Mouse (Mus musculus) liver, adult 2 months (tissue): ENCODE measurements around the gene Lmx1b. TPM values are rescaled to one million over a fixed set of nuclear protein-coding genes. Genes with fewer than 3 reads are reported as not detected.

Source experiments
- DNase-seq: peaks from one replicate; pipeline ENCODE4 v3.0.0-alpha.2; 2011; ENCODE audit warnings: low read depth, low spot score; ENCODE audit errors: extremely low read depth
- H3K27ac ChIP-seq: fragments of 200-500 bp; replicated peaks from 2 replicates; pipeline ENCODE4 v1.5.1; 2012; ENCODE audit warnings: low read depth, mild to moderate bottlenecking, control low read depth, inconsistent platforms, low read length; ENCODE audit not compliant: insufficient read depth
- H3K27me3 ChIP-seq: fragments of 200-500 bp; 2 replicates; pipeline ENCODE4 v1.6.1; 2012; ENCODE audit warnings: mild to moderate bottlenecking, moderate library complexity, low read length, inconsistent platforms; ENCODE audit not compliant: control insufficient read depth, insufficient read depth
- H3K36me3 ChIP-seq: fragments of 200-500 bp; 2 replicates; pipeline ENCODE4 v1.6.1; 2012; ENCODE audit warnings: low read length, inconsistent platforms; ENCODE audit not compliant: control insufficient read depth, insufficient read depth
- H3K4me1 ChIP-seq: fragments of 200-500 bp; 2 replicates; pipeline ENCODE4 v1.6.1; 2011; ENCODE audit warnings: low read length; ENCODE audit not compliant: control insufficient read depth, insufficient read depth
- H3K4me3 ChIP-seq: fragments of 200-500 bp; 2 replicates; pipeline ENCODE4 v1.5.1; 2011; ENCODE audit warnings: low read depth, mild to moderate bottlenecking, control low read depth, low read length, moderate library complexity; ENCODE audit not compliant: insufficient read depth
- H3K79me2 ChIP-seq: fragments of 200-500 bp; 2 replicates; pipeline ENCODE4 v1.6.1; 2012; ENCODE audit warnings: inconsistent platforms, mild to moderate bottlenecking, low read length, moderate library complexity; ENCODE audit not compliant: control insufficient read depth, insufficient read depth
- H3K9ac ChIP-seq: fragments of 200-500 bp; 2 replicates; pipeline ENCODE4 v1.6.1; 2012; ENCODE audit warnings: low read depth, mild to moderate bottlenecking, control low read depth, inconsistent platforms, low read length
- CTCF ChIP-seq: fragments of 200-500 bp; IDR thresholded peaks from 2 replicates; pipeline ENCODE4 v1.5.1; 2011; ENCODE audit warnings: low read depth, low read length, control low read depth
- POLR2A ChIP-seq: fragments of 200-500 bp; IDR thresholded peaks from 2 replicates; pipeline ENCODE4 v1.6.1; 2011; ENCODE audit warnings: low read length, control low read depth; ENCODE audit not compliant: insufficient read depth; ENCODE audit errors: extremely low read depth
- WGBS: fragments of 180-500 bp; shearing (Covaris S2); methylation state at CpG from one replicate; pipeline ENCODE4 v1.1.7; 2018; 5-methylcytosine and 5-hydroxymethylcytosine counted together
- polyA plus RNA-seq: library from polyadenylated mRNA; depleted of rRNA; stranded (reverse); fragments of >200 nt; gene quantifications from 2 replicates; pipeline ENCODE4 v1.2.3, GENCODE M21; 2012
- total RNA-seq: library from RNA; depleted of rRNA; stranded (reverse); fragments of >200 nt; gene quantifications from 2 replicates; pipeline ENCODE4 v1.2.3, GENCODE M21; 2014

Gene Lmx1b
- total and polyA plus RNA-seq, 2 experiments, result not detected

DNA sequence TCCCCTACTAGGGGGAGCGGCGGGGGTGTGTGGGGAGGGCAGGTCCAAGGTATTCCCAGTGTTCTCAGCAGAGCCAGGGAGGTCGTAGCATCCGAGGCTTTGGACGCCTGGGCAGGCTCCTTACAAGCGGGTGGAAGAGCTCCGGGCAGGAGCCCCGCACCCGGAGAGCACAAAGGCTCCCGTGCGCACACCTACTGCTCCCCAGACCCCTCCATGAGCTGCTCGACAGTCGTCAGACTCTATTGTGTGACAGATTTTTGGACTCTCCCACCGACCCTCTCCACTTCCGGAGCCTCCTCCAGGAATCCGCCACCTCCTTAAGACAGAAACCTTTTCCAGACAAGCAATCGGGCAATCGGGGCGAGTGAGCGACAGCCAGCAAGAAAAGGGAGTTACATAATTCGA is 4.2 kb downstream of the Lmx1b start:
- Histone ChIP-seq H3K79me2 (no peaks in the 10 kb centered on the region), H3K27ac (no peak overlapping the region), H3K4me3 (no peak overlapping the region), H3K36me3 (no peaks in the 10 kb centered on the region), H3K27me3 (peaks cover 42% of the 10 kb centered on the region), H3K9ac (no peak overlapping the region), H3K4me1 (no peaks in the 10 kb centered on the region)
- no peak for DNase-seq
- TF ChIP-seq CTCF (no peak), POLR2A (no peak)
- 4% methylated on average over 21 of the region's 21 CpGs for WGBS

DNA sequence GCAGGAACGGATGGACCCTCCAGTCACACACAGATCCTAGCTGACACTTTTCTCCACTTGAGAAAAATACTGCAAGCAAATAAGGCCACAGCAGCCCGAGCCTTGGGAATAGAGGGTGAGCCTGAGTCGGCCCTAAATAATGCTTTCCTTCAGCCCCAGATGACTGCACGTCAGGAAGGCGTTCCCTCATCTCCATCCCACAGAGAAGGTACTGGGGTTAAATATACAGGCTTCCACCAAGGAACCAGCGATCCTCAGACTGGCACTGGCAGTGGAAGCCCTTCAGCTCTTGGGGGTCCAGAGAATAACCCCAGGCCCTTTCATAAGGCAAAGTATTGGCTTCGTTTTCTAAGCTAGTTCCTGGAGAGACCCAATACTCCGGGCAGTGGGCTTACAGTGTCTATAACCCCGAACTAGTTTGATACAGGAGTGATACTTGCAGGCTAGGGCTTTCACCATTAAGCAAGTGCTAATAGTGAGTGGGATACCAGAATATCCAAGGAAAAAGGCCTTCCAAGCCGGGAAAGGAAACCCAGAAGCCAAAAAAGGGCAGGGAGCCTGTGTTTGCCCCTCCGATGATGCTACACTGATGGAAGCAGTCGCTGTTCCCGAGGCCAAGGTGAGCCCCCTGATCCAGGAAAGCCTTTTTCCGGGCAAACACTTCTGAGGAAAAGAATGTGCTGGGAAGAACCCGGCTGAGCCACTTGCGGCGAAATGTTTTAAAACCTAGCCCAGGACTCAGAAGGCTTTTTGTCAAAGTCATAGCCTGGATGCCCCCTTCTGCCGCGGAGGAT is 4.8 kb downstream of the Lmx1b start:
- H3K4me3 ChIP-seq, result no peak overlapping the region
- no peak for DNase-seq
- no peak overlapping the region for H3K9ac ChIP-seq
- TF ChIP-seq POLR2A (no peak), CTCF (no peak)
- no peaks in the 10 kb centered on the region for H3K79me2 ChIP-seq
- 7% methylated on average over 19 of the region's 19 CpGs for WGBS
- H3K4me1 ChIP-seq, result no peaks in the 10 kb centered on the region
- H3K36me3 ChIP-seq, result no peaks in the 10 kb centered on the region
- peaks cover 36% of the 10 kb centered on the region for H3K27me3 ChIP-seq
- no peak overlapping the region for H3K27ac ChIP-seq

DNA sequence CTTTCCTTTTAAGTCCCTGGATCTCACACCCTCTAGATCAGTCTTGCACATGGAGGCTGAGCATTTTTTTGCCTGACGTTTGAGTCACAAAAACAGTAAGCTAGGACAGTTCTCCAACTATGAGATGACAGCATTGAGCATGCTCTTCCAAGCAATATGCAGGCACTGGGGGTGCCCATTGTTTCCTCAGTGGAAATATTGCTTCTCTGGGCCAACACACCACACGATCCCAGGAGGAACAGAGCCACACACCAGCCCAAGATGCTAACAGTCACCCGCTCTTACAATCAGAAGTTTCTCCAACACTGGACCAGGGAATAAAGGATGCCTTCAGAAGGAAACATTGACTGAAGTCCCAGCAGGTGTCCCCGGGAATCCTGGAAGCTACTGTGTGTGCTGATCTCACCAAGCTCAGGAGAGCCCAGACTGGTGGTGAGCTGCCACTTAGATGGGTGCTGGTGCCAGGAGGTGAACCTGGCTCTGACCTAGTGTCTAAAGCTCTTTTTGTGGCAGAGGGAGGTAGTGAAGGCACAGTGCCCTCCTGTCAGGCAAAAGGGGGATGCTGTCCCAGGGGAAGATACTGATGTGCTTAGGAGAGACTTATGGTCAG is 5.7 kb downstream of the Lmx1b start:
- H3K79me2 ChIP-seq, result no peaks in the 10 kb centered on the region
- no peak overlapping the region for H3K27ac ChIP-seq
- peaks cover 29% of the 10 kb centered on the region for H3K27me3 ChIP-seq
- TF ChIP-seq CTCF (no peak), POLR2A (no peak)
- 27% methylated on average over 4 of the region's 4 CpGs for WGBS
- H3K36me3 ChIP-seq, result no peaks in the 10 kb centered on the region
- no peak for DNase-seq
- no peaks in the 10 kb centered on the region for H3K4me1 ChIP-seq
- no peak overlapping the region for H3K9ac ChIP-seq
- H3K4me3 ChIP-seq, result no peak overlapping the region

DNA sequence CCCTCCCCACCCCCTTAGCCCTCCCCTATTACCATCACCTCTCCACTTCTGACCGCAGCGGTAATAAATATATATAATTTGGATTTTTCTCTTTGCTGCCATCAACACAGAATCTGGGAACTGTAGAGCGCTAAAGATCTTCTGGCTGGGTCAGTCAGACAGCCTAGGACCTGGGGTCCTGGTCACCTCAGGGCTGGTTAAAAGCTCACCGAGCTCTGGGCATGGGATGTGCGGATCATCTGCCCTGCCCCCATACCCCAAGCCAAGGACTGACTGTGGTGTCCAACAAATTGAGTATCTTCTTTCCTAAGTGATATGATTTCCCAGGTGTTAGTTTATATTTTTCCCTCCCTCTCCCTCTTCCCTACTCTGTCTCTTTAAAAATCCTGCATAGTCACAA is 6.4 kb downstream of the Lmx1b start:
- 24% methylated on average over 5 of the region's 5 CpGs for WGBS
- DNase-seq, result no peak
- Histone ChIP-seq H3K36me3 (no peaks in the 10 kb centered on the region), H3K27ac (no peak overlapping the region), H3K4me3 (no peak overlapping the region), H3K79me2 (no peaks in the 10 kb centered on the region), H3K4me1 (no peaks in the 10 kb centered on the region), H3K27me3 (peaks cover 26% of the 10 kb centered on the region), H3K9ac (no peak overlapping the region)
- no peak for TF ChIP-seq POLR2A
- no peak for TF ChIP-seq CTCF

DNA sequence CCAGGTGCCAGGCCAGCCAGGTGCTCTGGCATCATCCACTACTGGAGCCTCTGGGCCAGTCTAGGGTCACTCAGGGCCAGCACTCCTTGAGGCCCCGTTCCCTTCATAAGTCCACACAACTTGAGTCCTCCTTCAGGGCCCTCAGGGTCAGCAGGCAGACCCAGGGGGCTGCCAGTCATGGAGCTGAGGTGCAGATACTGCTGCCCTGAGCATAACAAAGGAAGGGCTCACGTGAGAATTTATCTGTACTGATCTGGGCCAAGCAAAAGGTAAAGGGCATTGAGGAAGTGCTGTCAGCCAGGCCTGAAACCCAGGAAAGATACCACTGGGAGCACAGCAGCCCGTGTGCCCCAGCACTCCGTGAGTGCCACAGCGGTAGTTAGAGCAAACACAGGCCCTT is 7.1 kb downstream of the Lmx1b start:
- Histone ChIP-seq H3K4me3 (no peak overlapping the region), H3K4me1 (no peaks in the 10 kb centered on the region), H3K79me2 (no peaks in the 10 kb centered on the region), H3K36me3 (no peaks in the 10 kb centered on the region), H3K27ac (no peak overlapping the region), H3K9ac (no peak overlapping the region), H3K27me3 (peaks cover 29% of the 10 kb centered on the region)
- no peak for TF ChIP-seq CTCF
- no peak for TF ChIP-seq POLR2A
- DNase-seq, result no peak
- WGBS, result 22% methylated on average over 5 of the region's 5 CpGs

DNA sequence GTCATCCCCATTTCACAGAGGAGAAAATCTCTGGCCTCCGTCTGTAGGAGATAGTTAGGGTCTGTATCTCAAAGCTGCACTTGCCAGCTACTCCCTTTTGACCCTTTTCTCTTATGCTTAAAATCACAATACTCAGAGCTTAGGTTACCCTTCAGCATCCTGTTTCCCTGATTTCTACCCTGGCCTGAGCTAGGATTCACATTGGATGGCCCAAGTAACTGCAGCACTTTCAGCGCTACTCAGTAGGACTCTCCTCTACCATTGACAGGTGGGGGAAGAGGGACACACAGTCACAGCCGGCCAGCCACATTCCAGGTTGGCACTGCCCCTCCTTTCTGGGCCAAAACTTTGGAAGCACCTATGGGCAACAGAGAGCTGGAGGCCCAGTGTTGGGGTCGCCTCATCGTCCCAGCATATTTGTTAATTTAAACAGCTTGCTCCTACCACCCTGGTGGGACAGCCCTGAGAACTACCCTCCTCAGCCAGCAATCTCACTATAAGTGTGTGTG is 7.7 kb downstream of the Lmx1b start:
- H3K9ac ChIP-seq, result no peak overlapping the region
- WGBS, result 26% methylated on average over 5 of the region's 5 CpGs
- DNase-seq, result no peak
- H3K4me1 ChIP-seq, result no peaks in the 10 kb centered on the region
- peaks cover 29% of the 10 kb centered on the region for H3K27me3 ChIP-seq
- H3K4me3 ChIP-seq, result no peak overlapping the region
- no peak for TF ChIP-seq CTCF
- no peak for TF ChIP-seq POLR2A
- no peaks in the 10 kb centered on the region for H3K79me2 ChIP-seq
- no peaks in the 10 kb centered on the region for H3K36me3 ChIP-seq
- H3K27ac ChIP-seq, result no peak overlapping the region
